Mouse (Mus musculus) hindbrain, embryonic 16.5 days (tissue): ENCODE measurements around the gene Pex16. TPM values are rescaled to one million over a fixed set of nuclear protein-coding genes. Genes with fewer than 3 reads are reported as not detected.
A peak's percentile ranks its signal among the peaks of the same experiment; 100 is the strongest.

Experiments
- ATAC-seq: fragments of 200-750 bp; cut with Nextera tagmentation; 2 replicates; pipeline ENCODE4 v1.8.0; 2017; ENCODE audit warnings: moderate TSS enrichment, moderate library complexity
- H3K27ac ChIP-seq: fragments of 300-500 bp; sonication (generic); 2 replicates; pipeline ENCODE4 v1.5.1; 2014; ENCODE audit warnings: low read depth, mild to moderate bottlenecking, control low read depth, low read length, moderate library complexity
- H3K27me3 ChIP-seq: fragments of 300-500 bp; sonication (generic); replicated peaks from 2 replicates; pipeline ENCODE4 v1.6.1; 2014; ENCODE audit warnings: low read length; ENCODE audit not compliant: control insufficient read depth, insufficient read depth
- H3K36me3 ChIP-seq: fragments of 300-500 bp; sonication (generic); 2 replicates; pipeline ENCODE4 v1.6.1; 2014; ENCODE audit warnings: mild to moderate bottlenecking, low read length, moderate library complexity, mixed read lengths; ENCODE audit not compliant: control insufficient read depth, insufficient read depth
- H3K4me1 ChIP-seq: fragments of 300-500 bp; sonication (generic); 2 replicates; pipeline ENCODE4 v1.6.1; 2014; ENCODE audit warnings: low read depth, low read length; ENCODE audit not compliant: control insufficient read depth, insufficient read depth
- H3K4me2 ChIP-seq: fragments of 300-500 bp; sonication (generic); 2 replicates; pipeline ENCODE4 v1.6.1; 2014; ENCODE audit warnings: mild to moderate bottlenecking, low read length, control low read depth, moderate library complexity
- H3K4me3 ChIP-seq: fragments of 300-500 bp; sonication (generic); 2 replicates; pipeline ENCODE4 v1.5.1; 2014; ENCODE audit warnings: mild to moderate bottlenecking, low read length, control low read depth, moderate library complexity
- H3K9ac ChIP-seq: fragments of 300-500 bp; sonication (generic); 2 replicates; pipeline ENCODE4 v1.6.1; 2014; ENCODE audit warnings: low read depth, mild to moderate bottlenecking, control low read depth, low read length, moderate library complexity
- H3K9me3 ChIP-seq: fragments of 300-500 bp; sonication (generic); 2 replicates; pipeline ENCODE4 v1.6.1; 2014; ENCODE audit warnings: mild to moderate bottlenecking, low read length, moderate library complexity; ENCODE audit not compliant: control insufficient read depth
- WGBS: fragments of 180-500 bp; shearing (Covaris S2); extraction: QIAGEN DNeasy Blood & Tissue Kit; methylation state at CpG from one replicate; pipeline ENCODE4 v1.1.7; 2014; 5-methylcytosine and 5-hydroxymethylcytosine counted together
- polyA plus RNA-seq: library from polyadenylated mRNA; unstranded; fragments of >200 nt; fragmentation: Nextera tagmentation; extraction: Ambion mirVana; gene quantifications from 2 replicates; pipeline ENCODE4 v1.2.1, GENCODE M21; 2015

Gene Pex16
- polyA plus RNA-seq, 1 experiment from 2014 or later = 45.6 TPM

DNA sequence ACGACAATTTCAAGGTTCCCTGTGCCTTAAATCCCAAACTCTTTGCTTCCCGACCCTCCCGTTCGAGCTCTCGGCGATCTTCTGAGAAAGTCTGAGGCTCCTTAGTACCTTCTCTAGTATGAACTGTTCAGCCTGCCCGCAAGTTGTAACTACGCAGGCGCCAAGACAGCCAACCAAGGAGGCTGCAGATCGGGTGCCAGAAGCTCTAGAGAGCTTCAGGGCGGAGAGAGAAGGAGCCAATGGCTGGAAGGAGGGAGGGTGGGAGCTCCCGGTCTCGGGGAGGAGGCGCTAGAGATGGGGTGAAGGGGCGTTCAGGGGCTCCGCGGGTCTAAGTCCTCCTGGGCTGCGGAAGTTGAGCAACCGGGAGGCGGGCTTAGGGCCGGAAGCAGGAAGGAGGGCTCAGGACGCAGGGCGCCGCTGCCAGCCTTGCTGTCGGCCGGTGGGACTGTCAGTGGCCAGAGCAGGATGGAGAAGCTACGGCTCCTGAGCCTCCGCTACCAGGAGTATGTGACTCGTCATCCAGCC is 685 bp downstream of the Pex16 start:
- H3K9me3 ChIP-seq = no peaks in the 10 kb centered on the region
- under 1% methylated on average over 28 of the region's 29 CpGs for WGBS
- peak overlapping the region; percentile 74 for H3K9ac ChIP-seq
- peaks cover 4% of the 10 kb centered on the region; the same call in 1 of the 2 replicates for H3K27me3 ChIP-seq
- peaks cover 11% of the 10 kb centered on the region for H3K36me3 ChIP-seq
- H3K4me2 ChIP-seq = peak overlapping the region; percentile 69
- peak overlapping the region; percentile 80 for H3K27ac ChIP-seq
- peak; percentile 96 for ATAC-seq
- peak overlapping the region; percentile 77 for H3K4me3 ChIP-seq
- H3K4me1 ChIP-seq = peaks cover 38% of the 10 kb centered on the region

DNA sequence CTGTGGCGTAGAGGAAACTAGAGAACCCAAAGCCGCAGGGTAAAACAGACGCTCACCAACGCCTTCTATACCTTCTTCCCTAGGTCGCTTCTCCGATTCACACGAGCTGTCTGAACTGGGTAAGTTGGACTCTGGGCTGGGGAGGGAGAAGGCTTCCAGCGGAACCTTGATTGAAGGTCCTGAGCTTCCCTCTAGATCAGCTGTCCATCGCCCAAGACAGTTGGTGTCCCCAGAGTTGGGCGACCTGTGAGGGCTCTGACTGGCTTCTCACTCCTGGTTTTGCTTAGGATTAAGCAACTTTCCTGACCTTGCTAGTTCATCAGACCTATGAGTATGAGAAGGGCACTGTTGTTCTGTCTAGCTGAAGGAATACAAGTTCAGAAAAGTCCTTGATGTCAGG is 1.3 kb downstream of the Pex16 start:
- Histone ChIP-seq H3K27me3 (0 out of 2 replicates have a peak, but pooled peaks cover 2% of the 10 kb centered on the region), H3K4me3 (peak overlapping the region; percentile 77), H3K9me3 (no peaks in the 10 kb centered on the region), H3K36me3 (peaks cover 13% of the 10 kb centered on the region), H3K9ac (peak overlapping the region; percentile 74), H3K4me1 (peaks cover 33% of the 10 kb centered on the region), H3K27ac (peak overlapping the region; percentile 80), H3K4me2 (peak overlapping the region; percentile 69)
- no peak for ATAC-seq
- WGBS = 17% methylated on average over 10 of the region's 10 CpGs

DNA sequence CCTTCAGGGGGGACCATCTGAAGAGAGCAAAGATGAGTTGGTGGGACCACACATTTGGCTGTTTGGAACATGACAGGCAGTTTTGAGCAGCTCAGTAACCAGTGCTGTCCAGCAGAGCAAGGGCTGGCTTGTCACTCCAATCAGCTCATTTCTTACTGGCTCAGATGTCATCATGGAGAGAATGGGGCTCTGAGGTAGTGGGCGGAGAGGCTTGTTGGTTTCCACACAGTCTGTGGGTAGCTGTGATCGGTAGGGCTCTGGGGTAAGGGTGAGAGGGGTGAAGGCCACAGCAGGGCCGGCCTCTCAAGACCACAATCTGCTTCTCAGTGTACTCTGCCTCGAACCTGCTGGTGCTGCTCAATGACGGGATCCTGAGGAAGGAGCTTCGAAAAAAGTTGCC is 1.8 kb downstream of the Pex16 start:
- peaks cover 29% of the 10 kb centered on the region for H3K4me1 ChIP-seq
- peaks cover 13% of the 10 kb centered on the region for H3K36me3 ChIP-seq
- ATAC-seq = no peak
- peak overlapping the region; percentile 69 for H3K4me2 ChIP-seq
- no peak overlapping the region for H3K27ac ChIP-seq
- 88% methylated on average over 6 of the region's 6 CpGs for WGBS
- no peaks in the 10 kb centered on the region for H3K9me3 ChIP-seq
- no peaks in the 10 kb centered on the region for H3K27me3 ChIP-seq
- H3K4me3 ChIP-seq = peak overlapping the region; percentile 77
- H3K9ac ChIP-seq = peak overlapping the region; percentile 74; the same call in 1 of the 2 replicates

DNA sequence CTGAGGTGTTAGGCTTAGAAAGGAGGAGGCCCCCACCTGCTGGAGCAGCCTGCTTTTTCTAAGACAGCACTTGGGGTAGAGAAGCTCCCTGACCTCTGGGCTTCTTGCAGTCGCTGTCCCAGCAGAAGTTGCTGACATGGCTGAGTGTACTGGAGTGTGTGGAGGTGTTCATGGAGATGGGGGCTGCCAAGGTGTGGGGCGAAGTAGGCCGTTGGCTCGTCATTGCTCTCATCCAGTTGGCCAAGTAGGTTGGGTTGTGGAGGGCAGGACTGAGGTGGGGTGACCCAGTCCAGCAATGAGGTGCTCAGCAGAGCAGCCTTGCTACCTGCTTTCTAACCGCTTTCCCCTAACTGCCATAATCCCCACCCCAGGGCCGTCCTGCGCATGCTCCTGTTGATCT is 2.8 kb downstream of the Pex16 start:
- H3K4me2 ChIP-seq = no peak overlapping the region
- no peak overlapping the region for H3K27ac ChIP-seq
- ATAC-seq = no peak
- peaks cover 23% of the 10 kb centered on the region for H3K4me1 ChIP-seq
- WGBS = 86% methylated on average over 7 of the region's 7 CpGs
- peaks cover 24% of the 10 kb centered on the region for H3K36me3 ChIP-seq
- H3K9me3 ChIP-seq = no peaks in the 10 kb centered on the region
- H3K27me3 ChIP-seq = no peaks in the 10 kb centered on the region
- H3K4me3 ChIP-seq = no peak overlapping the region
- no peak overlapping the region for H3K9ac ChIP-seq

DNA sequence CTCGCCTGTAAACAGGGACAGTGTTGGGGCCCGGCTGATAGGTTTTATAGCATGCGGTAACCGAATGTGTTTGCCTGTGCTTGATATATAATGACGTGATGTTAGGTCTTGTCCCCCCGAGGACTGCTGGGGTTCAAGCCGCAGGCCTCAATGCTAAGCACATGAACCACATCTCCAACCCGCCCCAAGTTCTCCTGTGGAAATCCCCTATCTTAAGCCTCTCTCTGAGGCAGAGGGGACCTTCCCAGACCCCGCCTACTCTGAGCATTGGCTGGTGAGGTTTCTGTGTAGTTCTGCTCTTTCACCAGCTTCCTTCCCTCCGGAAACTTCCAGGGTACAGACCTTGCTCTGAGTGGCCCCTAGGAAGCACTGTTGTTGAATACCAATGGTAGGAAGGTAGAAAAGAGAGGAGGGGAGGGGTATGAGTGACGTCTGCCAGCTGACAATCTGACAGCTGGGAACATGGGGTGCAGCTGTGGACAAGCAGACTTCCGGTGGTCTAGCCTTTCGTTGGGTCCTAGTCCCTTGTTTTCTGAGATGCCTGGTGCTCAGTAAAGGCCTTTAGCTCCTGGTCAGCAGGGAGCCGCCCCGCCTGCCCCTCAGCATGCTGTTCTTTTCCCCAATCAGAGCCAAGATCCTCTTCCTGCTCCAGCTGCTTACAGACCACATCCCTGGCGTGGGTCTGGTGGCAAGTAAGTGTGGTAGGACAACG is 5.5 kb downstream of the Pex16 start:
- H3K9ac ChIP-seq = no peak overlapping the region
- H3K4me3 ChIP-seq = no peak overlapping the region
- H3K4me1 ChIP-seq = peaks cover 11% of the 10 kb centered on the region
- H3K27ac ChIP-seq = no peak overlapping the region
- no peaks in the 10 kb centered on the region for H3K9me3 ChIP-seq
- H3K36me3 ChIP-seq = peaks cover 38% of the 10 kb centered on the region
- H3K27me3 ChIP-seq = no peaks in the 10 kb centered on the region
- no peak for ATAC-seq
- 81% methylated on average over 17 of the region's 17 CpGs for WGBS
- no peak overlapping the region for H3K4me2 ChIP-seq

DNA sequence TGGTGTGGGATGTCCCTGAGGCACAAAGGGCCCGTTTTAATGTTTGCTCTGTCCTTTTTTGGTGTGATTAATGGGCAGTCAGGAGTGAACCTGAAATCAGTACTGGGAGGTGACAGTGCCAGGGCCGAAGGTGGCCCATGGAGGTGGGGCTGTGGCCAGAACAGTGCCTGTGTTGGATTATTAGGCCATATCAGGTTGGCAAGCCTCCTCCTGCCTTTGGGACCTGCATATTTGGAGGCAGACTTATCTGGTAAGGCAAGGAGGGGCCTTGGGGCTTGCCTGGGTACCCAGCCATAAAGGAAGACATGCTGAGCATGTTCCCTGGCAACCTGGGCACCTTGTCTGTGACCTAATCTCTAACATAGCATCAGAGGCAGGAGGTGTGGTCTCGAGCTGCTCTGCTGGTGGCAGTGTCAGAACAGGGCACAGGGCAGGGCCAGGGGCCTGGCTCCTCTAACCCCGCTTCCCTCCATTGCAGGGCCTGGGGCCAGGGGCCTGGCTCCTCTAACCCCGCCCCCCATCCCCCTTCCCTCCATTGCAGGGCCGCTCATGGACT is 6.1 kb downstream of the Pex16 start:
- Histone ChIP-seq H3K36me3 (peaks cover 44% of the 10 kb centered on the region), H3K9ac (no peak overlapping the region; the same call in 1 of the 2 replicates), H3K27ac (no peak overlapping the region), H3K27me3 (no peaks in the 10 kb centered on the region), H3K9me3 (no peaks in the 10 kb centered on the region), H3K4me1 (peaks cover 10% of the 10 kb centered on the region), H3K4me2 (no peak overlapping the region), H3K4me3 (no peak overlapping the region)
- no peak for ATAC-seq
- 68% methylated on average over 6 of the region's 6 CpGs for WGBS

DNA sequence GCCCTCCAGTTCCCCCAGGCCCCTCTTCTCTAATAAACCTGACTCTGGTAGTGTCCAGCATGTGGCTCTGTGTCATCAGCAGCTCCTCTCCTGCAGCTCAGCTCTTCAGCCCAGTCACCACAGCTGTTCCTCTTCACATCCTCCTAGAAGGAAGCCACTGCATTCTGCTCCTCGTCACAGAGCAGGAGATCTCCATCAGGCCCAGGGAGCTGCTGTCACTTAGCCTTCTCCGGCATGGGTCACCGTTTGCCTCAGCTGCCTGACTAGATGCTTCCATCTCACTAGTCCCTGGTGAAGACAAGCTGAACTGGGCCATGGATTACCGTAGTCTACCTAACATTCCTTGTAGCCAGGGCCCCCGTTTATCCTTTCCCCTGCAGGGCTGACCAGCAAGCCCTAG is 6.7 kb downstream of the Pex16 start:
- no peak for ATAC-seq
- H3K4me1 ChIP-seq = peaks cover 4% of the 10 kb centered on the region
- H3K9ac ChIP-seq = no peak overlapping the region; the same call in 1 of the 2 replicates
- no peak overlapping the region for H3K27ac ChIP-seq
- H3K27me3 ChIP-seq = no peaks in the 10 kb centered on the region
- no peak overlapping the region for H3K4me2 ChIP-seq
- 86% methylated on average over 5 of the region's 5 CpGs for WGBS
- no peaks in the 10 kb centered on the region for H3K9me3 ChIP-seq
- H3K36me3 ChIP-seq = peaks cover 49% of the 10 kb centered on the region
- H3K4me3 ChIP-seq = no peak overlapping the region

DNA sequence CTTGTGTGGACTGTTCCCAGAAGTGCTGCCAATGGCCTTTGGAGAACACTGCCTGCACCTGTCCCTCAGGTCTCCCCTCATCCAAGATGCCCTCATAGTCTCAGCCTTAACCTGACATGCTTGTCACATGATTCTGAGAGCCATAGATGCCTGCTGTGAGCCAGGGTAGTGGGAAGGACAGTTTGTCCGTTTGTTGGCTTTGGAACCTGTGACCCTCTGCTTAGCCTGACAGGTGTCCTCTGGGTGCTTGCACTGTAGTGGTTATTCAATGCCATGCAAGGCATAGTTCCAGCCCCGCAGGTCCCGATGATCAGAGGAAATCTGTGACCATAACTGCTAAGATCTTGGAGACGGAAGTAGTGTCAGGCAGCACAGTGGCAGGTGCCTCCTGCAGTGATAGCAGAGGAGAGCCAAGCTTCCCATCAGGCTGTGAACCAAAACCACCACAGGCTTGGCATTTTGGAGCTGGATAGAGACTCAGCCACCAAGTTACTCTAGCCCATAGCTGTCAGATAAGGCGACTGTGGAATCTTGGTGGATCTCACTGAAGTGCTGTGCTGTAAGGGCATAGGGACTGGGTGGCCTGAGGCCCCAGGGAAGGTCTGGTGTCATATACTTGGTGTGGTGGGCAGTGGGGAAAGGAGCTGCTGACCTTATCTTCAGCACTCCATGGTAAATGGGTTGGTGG is 7.6 kb downstream of the Pex16 start, which contains the start of gene 1700029I15Rik:
Gene 1700029I15Rik, plus strand, starts transcription at position 638 of the 688 bp plus-strand sequence.
- Histone ChIP-seq H3K27me3 (no peaks in the 10 kb centered on the region), H3K9ac (no peak within 1 kb of the TSS), H3K9me3 (no peaks in the 10 kb centered on the region), H3K36me3 (peaks cover 58% of the 10 kb centered on the region), H3K4me3 (no peak within 1 kb of the TSS), H3K27ac (no peak within 1 kb of the TSS), H3K4me2 (no peak within 1 kb of the TSS), H3K4me1 (no peaks in the 10 kb centered on the region)
- WGBS = 87% methylated on average over 5 of the region's 5 CpGs
- ATAC-seq = no peak

DNA sequence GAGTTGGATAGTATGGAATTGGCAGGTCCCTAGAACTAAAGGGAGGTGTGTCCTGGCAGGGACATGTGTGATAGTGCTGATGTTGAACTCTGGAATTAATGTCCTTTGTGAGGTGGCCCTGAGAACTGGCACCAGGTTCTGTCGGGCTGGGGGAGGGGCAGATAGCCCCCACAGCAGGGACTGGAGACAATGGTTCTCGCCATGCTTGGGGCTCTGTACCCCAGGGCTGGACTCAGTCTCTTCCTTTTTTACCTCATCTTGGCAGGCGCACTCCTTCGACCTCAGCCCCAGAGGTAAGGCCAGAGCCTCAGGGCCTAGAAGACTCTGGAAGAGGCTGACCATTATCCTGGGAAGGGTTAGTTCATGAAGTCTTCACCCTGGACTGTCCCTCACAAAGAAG is 8.3 kb downstream of the Pex16 start:
- Histone ChIP-seq H3K4me2 (no peak overlapping the region), H3K4me3 (no peak overlapping the region), H3K27me3 (no peaks in the 10 kb centered on the region), H3K4me1 (peaks cover 6% of the 10 kb centered on the region), H3K9ac (no peak overlapping the region), H3K27ac (no peak overlapping the region), H3K36me3 (peaks cover 62% of the 10 kb centered on the region), H3K9me3 (no peaks in the 10 kb centered on the region)
- WGBS = 77% methylated on average over 4 of the region's 4 CpGs
- ATAC-seq = no peak
